Mouse (Mus musculus): ENCODE data around the gene Zfp367.

Zfp367 gene

GRCm38 (mm10) chr13:64089130-64089529 lies 63.9 kb downstream of the Zfp367 start, which contains the start of gene Hsd17b3:
Hsd17b3 (minus strand) TSS chr13:64089230.
- DNase-seq, result no peak

GRCm38 (mm10) chr13:64088057-64088456 lies 64.9 kb downstream of the Zfp367 start:
- DNase-seq, result no peak

GRCm38 (mm10) chr13:64086036-64086435 lies 67.0 kb downstream of the Zfp367 start:
- peak; percentile 43 to 46 for DNase-seq

GRCm38 (mm10) chr13:64083331-64083730 lies 69.7 kb downstream of the Zfp367 start:
- DNase-seq, result no peak

All from kidney, adult 8-10 months (tissue).